Mouse (Mus musculus) retina, postnatal 1 day (tissue): ENCODE data around the gene Prl3d3.
"Not testable (repeated sequence)": the region's sequence is repeated elsewhere in the genome, so short reads cannot be mapped to it uniquely, and the experiment has no call there.

Experiments used
- DNase-seq: peaks from one replicate; pipeline ENCODE4 v3.0.0-alpha.2; 2012

Gene Prl3d3

DNA sequence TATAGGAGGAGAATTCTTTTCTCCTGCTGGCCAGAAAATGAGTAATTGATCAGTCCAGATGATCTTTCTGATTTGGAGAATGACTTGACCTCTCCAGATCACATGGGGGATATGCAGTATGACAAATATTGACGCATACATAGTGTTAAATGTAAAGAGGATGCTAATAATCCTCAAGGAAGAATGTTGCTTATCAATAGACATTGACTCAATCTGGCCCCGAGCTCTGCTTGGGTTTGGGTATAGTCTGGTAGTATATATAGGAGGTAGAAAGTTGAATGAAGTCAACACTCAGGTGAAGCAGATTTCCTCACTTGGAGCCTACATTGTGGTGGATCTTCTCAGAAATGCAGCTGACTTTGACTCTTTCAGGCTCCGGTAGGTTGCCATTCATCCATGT lies at the start of gene Prl3d3:
TSS of gene Prl3d3 (plus strand) at position 301 of the 400 bp plus-strand sequence.
- DNase-seq: not testable (repeated sequence)

DNA sequence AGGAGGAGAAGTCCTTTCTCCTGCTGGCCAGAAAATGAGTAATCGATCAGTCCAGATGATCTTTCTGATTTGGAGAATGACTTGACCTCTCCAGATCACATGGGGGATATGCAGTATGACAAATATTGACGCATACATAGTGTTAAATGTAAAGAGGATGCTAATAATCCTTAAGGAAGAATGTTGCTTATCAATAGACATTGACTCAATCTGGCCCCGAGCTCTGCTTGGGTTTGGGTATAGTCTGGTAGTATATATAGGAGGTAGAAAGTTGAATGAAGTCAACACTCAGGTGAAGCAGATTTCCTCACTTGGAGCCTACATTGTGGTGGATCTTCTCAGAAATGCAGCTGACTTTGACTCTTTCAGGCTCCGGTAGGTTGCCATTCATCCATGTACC lies 35.2 kb upstream of the Prl3d3 start, which contains the start of gene Prl3d2:
TSS of gene Prl3d2 (plus strand) at position 301 of the 400 bp plus-strand sequence.
- not testable (repeated sequence) for DNase-seq

- no peak for DNase-seq
These were observed 8.3 kb upstream of the Prl3d3 start for GRCm38 (mm10) chr13:27148264-27148663.

DNA sequence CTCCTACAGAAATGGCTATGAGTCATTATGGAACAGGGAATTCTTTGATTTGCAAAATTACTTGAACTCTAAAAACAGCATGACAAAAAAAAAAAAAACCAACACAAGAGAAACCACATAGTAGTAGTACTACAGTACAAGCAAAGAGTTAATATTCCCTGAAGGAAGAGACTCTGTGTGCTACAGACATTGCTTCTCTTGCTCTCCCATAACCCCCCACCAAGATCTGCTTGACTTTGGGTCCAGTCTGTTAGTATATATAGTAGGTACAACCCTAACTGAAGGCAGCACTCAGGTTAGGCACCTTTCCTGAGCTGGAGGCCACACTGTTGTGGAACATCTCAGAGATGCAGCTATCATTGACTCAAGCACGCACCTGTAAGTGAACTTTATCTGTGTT lies 39.8 kb downstream of the Prl3d3 start, which contains the start of gene Prl3c1:
TSS of gene Prl3c1 (plus strand) at position 301 of the 400 bp plus-strand sequence.
- DNase-seq: no peak
